Mouse (Mus musculus): ENCODE data around the gene Tnxb. TPM values are rescaled to one million over a fixed set of nuclear protein-coding genes. Genes with fewer than 3 reads are reported as not detected.

Tnxb gene
- polyA plus RNA-seq, 1 experiment from 2014 or later, result 0.27 TPM

GRCm38 (mm10) chr17:34654392-34654791 is 15.9 kb upstream of the Tnxb start:
- Histone ChIP-seq H3K36me3 (ENCODE audit: control insufficient read depth, insufficient read depth) (peaks cover 6% of the 10 kb centered on the region), H3K9me3 (replicated peaks; ENCODE audit: control insufficient read depth, low read length) (no peaks in the 10 kb centered on the region), H3K4me3 (ENCODE audit: low read depth, low read length) (no peak overlapping the region), H3K27ac (ENCODE audit: low read length) (no peak overlapping the region), H3K27me3 (ENCODE audit: control insufficient read depth, insufficient read depth, low read depth, low read length) (peaks cover 4% of the 10 kb centered on the region; the same call in 1 of the 2 replicates), H3K4me1 (ENCODE audit: control insufficient read depth, low read depth, low read length) (no peaks in the 10 kb centered on the region), H3K4me2 (ENCODE audit: low read depth, low read length) (no peak overlapping the region), H3K9ac (ENCODE audit: low read depth, low read length) (no peak overlapping the region)
- 79% methylated on average over 13 of the region's 13 CpGs for WGBS (ENCODE audit: insufficient replicate concordance)
- ATAC-seq (ENCODE audit: low read depth), result no peak

DNA sequence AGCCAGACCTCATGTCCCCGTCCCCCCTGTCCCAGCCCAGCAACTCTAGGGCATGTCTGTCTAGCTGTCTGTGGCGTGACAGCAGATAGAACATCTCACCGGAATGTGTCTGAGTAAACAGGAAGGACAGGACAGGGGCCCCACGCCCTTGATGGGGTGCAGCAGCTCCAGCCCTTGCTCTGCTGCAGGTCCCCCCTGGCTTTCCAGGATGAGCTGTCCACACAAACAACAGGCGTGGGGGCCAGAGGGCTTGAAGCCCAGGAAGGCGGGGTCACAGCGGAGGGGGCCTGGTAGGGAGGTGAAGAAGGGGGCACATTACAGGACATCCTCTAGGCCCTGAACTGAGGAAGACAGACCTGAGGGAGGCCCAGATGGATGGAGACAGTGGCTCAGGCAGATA is 15.2 kb upstream of the Tnxb start:
- H3K27me3 ChIP-seq (ENCODE audit: control insufficient read depth, insufficient read depth, low read depth, low read length), result peaks cover 7% of the 10 kb centered on the region
- H3K9ac ChIP-seq (ENCODE audit: low read depth, low read length), result no peak overlapping the region
- no peaks in the 10 kb centered on the region for H3K4me1 ChIP-seq (ENCODE audit: control insufficient read depth, low read depth, low read length)
- no peak overlapping the region for H3K4me3 ChIP-seq (ENCODE audit: low read depth, low read length)
- no peak; the same call in 1 of the 2 replicates for ATAC-seq (ENCODE audit: low read depth)
- 50% methylated on average over 7 of the region's 7 CpGs for WGBS (ENCODE audit: insufficient replicate concordance)
- no peak overlapping the region for H3K27ac ChIP-seq (ENCODE audit: low read length)
- H3K9me3 ChIP-seq (replicated peaks; ENCODE audit: control insufficient read depth, low read length), result no peaks in the 10 kb centered on the region
- peaks cover 6% of the 10 kb centered on the region for H3K36me3 ChIP-seq (ENCODE audit: control insufficient read depth, insufficient read depth)
- H3K4me2 ChIP-seq (ENCODE audit: low read depth, low read length), result no peak overlapping the region

- peak; percentile 59 for ATAC-seq (ENCODE audit: low read depth)
- Histone ChIP-seq H3K27me3 (ENCODE audit: control insufficient read depth, insufficient read depth, low read depth, low read length) (peaks cover 12% of the 10 kb centered on the region), H3K4me1 (ENCODE audit: control insufficient read depth, low read depth, low read length) (no peaks in the 10 kb centered on the region), H3K36me3 (ENCODE audit: control insufficient read depth, insufficient read depth) (peaks cover 3% of the 10 kb centered on the region), H3K9me3 (replicated peaks; ENCODE audit: control insufficient read depth, low read length) (no peaks in the 10 kb centered on the region), H3K4me2 (ENCODE audit: low read depth, low read length) (no peak overlapping the region), H3K4me3 (ENCODE audit: low read depth, low read length) (no peak overlapping the region), H3K27ac (ENCODE audit: low read length) (no peak overlapping the region), H3K9ac (ENCODE audit: low read depth, low read length) (no peak overlapping the region)
- WGBS (ENCODE audit: insufficient replicate concordance), result 52% methylated on average over 4 of the region's 4 CpGs
Measured at GRCm38 (mm10) chr17:34655581-34655991, 14.7 kb upstream of the Tnxb start.

DNA sequence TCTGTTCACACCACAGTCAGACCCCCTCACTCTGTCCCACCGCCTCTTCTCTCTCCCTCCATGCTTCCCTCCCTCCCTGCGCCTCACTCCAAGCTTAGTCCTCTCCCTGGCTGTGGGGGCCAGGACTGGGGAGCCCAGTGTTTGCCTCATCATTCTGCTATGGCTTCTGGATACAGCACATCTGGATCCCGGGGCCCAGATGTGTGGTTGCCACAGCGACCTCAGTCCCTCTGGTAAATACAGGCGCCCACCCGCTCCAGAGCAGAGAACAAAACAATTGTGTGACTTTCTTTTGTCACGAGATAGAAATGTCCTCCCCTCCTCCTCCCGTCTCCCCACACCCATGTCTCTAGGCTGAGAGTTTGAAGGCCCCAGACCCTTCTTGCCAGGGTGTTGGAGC is 13.7 kb upstream of the Tnxb start:
- Histone ChIP-seq H3K4me1 (ENCODE audit: control insufficient read depth, low read depth, low read length) (no peaks in the 10 kb centered on the region), H3K4me3 (ENCODE audit: low read depth, low read length) (no peak overlapping the region), H3K36me3 (ENCODE audit: control insufficient read depth, insufficient read depth) (no peaks in the 10 kb centered on the region; the same call in 1 of the 2 replicates), H3K4me2 (ENCODE audit: low read depth, low read length) (no peak overlapping the region), H3K27ac (ENCODE audit: low read length) (no peak overlapping the region), H3K9me3 (replicated peaks; ENCODE audit: control insufficient read depth, low read length) (no peaks in the 10 kb centered on the region), H3K9ac (ENCODE audit: low read depth, low read length) (no peak overlapping the region), H3K27me3 (ENCODE audit: control insufficient read depth, insufficient read depth, low read depth, low read length) (peaks cover 22% of the 10 kb centered on the region)
- 45% methylated on average over 8 of the region's 8 CpGs for WGBS (ENCODE audit: insufficient replicate concordance)
- no peak for ATAC-seq (ENCODE audit: low read depth)

DNA sequence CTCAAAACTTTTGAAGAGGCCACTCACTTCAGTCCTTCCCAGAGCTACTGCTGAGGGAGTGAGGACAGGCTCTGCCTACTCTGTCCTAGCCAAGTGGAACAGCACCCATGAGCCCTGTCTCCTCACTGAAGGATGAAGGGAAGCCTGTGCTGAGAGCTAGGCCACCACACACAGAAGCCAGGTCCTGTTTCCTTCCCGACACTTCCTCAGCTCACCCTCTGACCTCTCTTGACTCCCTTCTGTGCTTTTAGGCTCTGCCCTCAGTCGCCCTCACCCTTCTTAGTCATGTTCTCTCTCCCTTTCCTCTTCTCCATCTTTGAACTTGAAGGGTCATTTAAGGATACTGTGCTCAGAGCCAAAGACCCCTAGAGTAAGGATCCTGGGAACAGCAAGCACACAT is 13.1 kb upstream of the Tnxb start:
- Histone ChIP-seq H3K4me1 (ENCODE audit: control insufficient read depth, low read depth, low read length) (no peaks in the 10 kb centered on the region), H3K4me3 (ENCODE audit: low read depth, low read length) (no peak overlapping the region), H3K36me3 (ENCODE audit: control insufficient read depth, insufficient read depth) (no peaks in the 10 kb centered on the region; the same call in 1 of the 2 replicates), H3K4me2 (ENCODE audit: low read depth, low read length) (no peak overlapping the region), H3K27ac (ENCODE audit: low read length) (no peak overlapping the region), H3K27me3 (ENCODE audit: control insufficient read depth, insufficient read depth, low read depth, low read length) (peaks cover 23% of the 10 kb centered on the region), H3K9ac (ENCODE audit: low read depth, low read length) (no peak overlapping the region), H3K9me3 (replicated peaks; ENCODE audit: control insufficient read depth, low read length) (no peaks in the 10 kb centered on the region)
- no peak for ATAC-seq (ENCODE audit: low read depth)
- WGBS (ENCODE audit: insufficient replicate concordance), result 22% methylated on average over 2 of the region's 2 CpGs

DNA sequence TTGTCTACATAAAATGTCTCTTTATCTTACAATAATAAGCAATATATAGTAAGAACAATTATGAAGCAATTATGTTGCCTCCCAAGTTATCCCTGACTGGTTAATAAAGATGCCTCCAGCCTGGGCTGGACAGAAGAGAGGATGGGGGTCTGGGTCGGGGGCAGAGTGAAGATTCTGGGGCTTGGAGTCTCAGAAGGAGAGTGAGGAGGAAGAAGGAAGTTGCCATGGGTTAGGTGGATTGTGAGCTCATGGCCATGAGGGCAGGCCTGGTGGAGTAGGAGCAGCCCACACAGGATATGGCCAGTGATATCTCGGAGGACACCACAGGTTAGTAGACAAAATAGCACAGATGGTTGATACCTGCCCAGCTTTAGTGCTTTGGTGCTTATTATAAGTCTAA is 12.2 kb upstream of the Tnxb start:
- 38% methylated on average over 2 of the region's 2 CpGs for WGBS (ENCODE audit: insufficient replicate concordance)

GRCm38 (mm10) chr17:34658591-34658990 is 11.7 kb upstream of the Tnxb start:
- H3K27ac ChIP-seq (ENCODE audit: low read length), result no peak overlapping the region
- no peaks in the 10 kb centered on the region for H3K9me3 ChIP-seq (replicated peaks; ENCODE audit: control insufficient read depth, low read length)
- H3K36me3 ChIP-seq (ENCODE audit: control insufficient read depth, insufficient read depth), result no peaks in the 10 kb centered on the region
- 73% methylated on average over 3 of the region's 3 CpGs for WGBS (ENCODE audit: insufficient replicate concordance)
- no peaks in the 10 kb centered on the region for H3K4me1 ChIP-seq (ENCODE audit: control insufficient read depth, low read depth, low read length)
- no peak overlapping the region for H3K9ac ChIP-seq (ENCODE audit: low read depth, low read length)
- ATAC-seq (ENCODE audit: low read depth), result no peak
- no peak overlapping the region for H3K4me2 ChIP-seq (ENCODE audit: low read depth, low read length)
- H3K27me3 ChIP-seq (ENCODE audit: control insufficient read depth, insufficient read depth, low read depth, low read length), result peaks cover 23% of the 10 kb centered on the region
- H3K4me3 ChIP-seq (ENCODE audit: low read depth, low read length), result no peak overlapping the region

More for the DNA sequence above, 12.2 kb upstream of the Tnxb start:
- H3K4me1 ChIP-seq (ENCODE audit: control insufficient read depth, low read depth, low read length), result no peaks in the 10 kb centered on the region
- no peaks in the 10 kb centered on the region for H3K9me3 ChIP-seq (replicated peaks; ENCODE audit: control insufficient read depth, low read length)
- H3K36me3 ChIP-seq (ENCODE audit: control insufficient read depth, insufficient read depth), result no peaks in the 10 kb centered on the region
- no peak overlapping the region for H3K9ac ChIP-seq (ENCODE audit: low read depth, low read length)
- ATAC-seq (ENCODE audit: low read depth), result no peak
- no peak overlapping the region for H3K4me2 ChIP-seq (ENCODE audit: low read depth, low read length)
- H3K27me3 ChIP-seq (ENCODE audit: control insufficient read depth, insufficient read depth, low read depth, low read length), result peaks cover 23% of the 10 kb centered on the region
- no peak overlapping the region for H3K27ac ChIP-seq (ENCODE audit: low read length)
- H3K4me3 ChIP-seq (ENCODE audit: low read depth, low read length), result no peak overlapping the region

DNA sequence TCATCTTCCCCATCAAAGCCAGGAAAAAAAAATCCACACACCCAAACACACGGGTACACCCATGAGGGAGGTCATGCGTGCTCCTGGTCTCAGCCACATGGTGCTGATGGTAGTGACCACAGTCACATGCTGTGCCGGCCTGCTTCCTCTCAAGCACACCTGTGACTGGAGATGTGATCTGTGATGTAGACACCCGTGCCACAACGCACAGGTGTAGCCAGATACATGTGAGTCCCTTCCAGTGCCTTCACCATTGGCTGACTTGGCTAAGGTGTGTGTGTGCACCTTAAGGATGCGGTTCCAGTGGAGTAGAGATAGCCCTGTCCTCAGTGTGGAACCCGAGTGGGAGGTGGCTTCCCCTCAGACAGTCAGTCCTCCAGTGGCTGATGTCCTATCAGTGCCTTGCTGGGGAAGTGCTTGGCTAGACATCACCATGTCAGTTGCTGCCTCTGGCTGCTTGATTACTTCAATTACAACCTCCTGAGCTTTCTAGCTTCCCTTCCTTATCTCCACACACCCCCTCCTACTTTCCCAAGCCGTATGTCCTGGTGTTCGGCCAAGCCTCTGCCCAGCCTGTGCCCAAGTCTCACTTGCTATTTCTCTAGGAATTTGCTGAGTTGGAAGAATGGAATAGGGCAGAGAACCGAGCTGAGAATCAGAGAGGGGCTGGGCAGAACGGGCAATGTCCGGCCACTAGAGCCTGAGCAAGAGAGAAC is 11.0 kb upstream of the Tnxb start:
- Histone ChIP-seq H3K9ac (ENCODE audit: low read depth, low read length) (no peak overlapping the region), H3K4me1 (ENCODE audit: control insufficient read depth, low read depth, low read length) (no peaks in the 10 kb centered on the region), H3K4me3 (ENCODE audit: low read depth, low read length) (no peak overlapping the region), H3K9me3 (replicated peaks; ENCODE audit: control insufficient read depth, low read length) (no peaks in the 10 kb centered on the region), H3K27me3 (ENCODE audit: control insufficient read depth, insufficient read depth, low read depth, low read length) (peaks cover 23% of the 10 kb centered on the region), H3K4me2 (ENCODE audit: low read depth, low read length) (no peak overlapping the region), H3K36me3 (ENCODE audit: control insufficient read depth, insufficient read depth) (no peaks in the 10 kb centered on the region), H3K27ac (ENCODE audit: low read length) (no peak overlapping the region)
- WGBS (ENCODE audit: insufficient replicate concordance), result 40% methylated on average over 12 of the region's 12 CpGs
- no peak for ATAC-seq (ENCODE audit: low read depth)

DNA sequence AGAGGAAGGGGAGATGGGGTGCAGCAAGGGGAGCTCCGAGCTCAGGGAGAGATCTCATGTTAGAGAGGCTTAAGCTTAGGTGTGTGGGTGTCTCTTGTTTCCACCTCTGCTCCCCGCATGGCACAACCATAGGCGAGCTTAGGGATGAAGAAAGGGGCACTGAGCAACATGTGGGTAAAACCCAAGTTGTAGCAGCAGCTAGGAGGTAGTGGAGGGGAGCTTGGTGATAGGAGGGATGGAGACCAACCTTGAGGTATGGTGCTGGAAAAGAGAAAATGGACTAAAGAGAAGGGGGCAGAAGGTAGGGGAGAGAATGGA is 10.5 kb upstream of the Tnxb start:
- no peak overlapping the region for H3K9ac ChIP-seq (ENCODE audit: low read depth, low read length)
- no peaks in the 10 kb centered on the region for H3K9me3 ChIP-seq (replicated peaks; ENCODE audit: control insufficient read depth, low read length)
- 36% methylated on average over 3 of the region's 3 CpGs for WGBS (ENCODE audit: insufficient replicate concordance)
- no peak overlapping the region for H3K4me2 ChIP-seq (ENCODE audit: low read depth, low read length)
- no peak overlapping the region for H3K27ac ChIP-seq (ENCODE audit: low read length)
- H3K36me3 ChIP-seq (ENCODE audit: control insufficient read depth, insufficient read depth), result no peaks in the 10 kb centered on the region
- ATAC-seq (ENCODE audit: low read depth), result no peak
- peaks cover 23% of the 10 kb centered on the region for H3K27me3 ChIP-seq (ENCODE audit: control insufficient read depth, insufficient read depth, low read depth, low read length)
- no peak overlapping the region for H3K4me3 ChIP-seq (ENCODE audit: low read depth, low read length)
- no peaks in the 10 kb centered on the region for H3K4me1 ChIP-seq (ENCODE audit: control insufficient read depth, low read depth, low read length)

Data from liver, embryonic 16.5 days (tissue).